Mouse (Mus musculus): ENCODE measurements around the gene Sh2d5. TPM values are rescaled to one million over a fixed set of nuclear protein-coding genes. Genes with fewer than 3 reads are reported as not detected.

Sh2d5 gene
- polyA plus RNA-seq, 1 experiment from 2014 or later, result 0.27 TPM

- Histone ChIP-seq H3K27me3 (0 out of 2 replicates have a peak, but pooled peaks cover 3% of the 10 kb centered on the region), H3K27ac (no peak overlapping the region), H3K4me1 (peaks cover 18% of the 10 kb centered on the region), H3K36me3 (no peaks in the 10 kb centered on the region), H3K4me3 (no peak overlapping the region), H3K4me2 (no peak overlapping the region), H3K9ac (no peak overlapping the region), H3K9me3 (no peaks in the 10 kb centered on the region)
- WGBS, result 80% methylated on average over 10 of the region's 10 CpGs
- no peak for ATAC-seq (ENCODE audit: borderline replicate concordance, extremely low read depth, low FRiP score, low TSS enrichment)
Measured at GRCm38 (mm10) chr4:138267869-138268268, 17.7 kb downstream of the Sh2d5 start.

GRCm38 (mm10) chr4:138272011-138272997 lies 22.1 kb downstream of the Sh2d5 start:
- peaks cover 18% of the 10 kb centered on the region for H3K4me1 ChIP-seq
- H3K27ac ChIP-seq, result peak overlapping the region; percentile 73
- no peak overlapping the region for H3K4me2 ChIP-seq
- H3K9me3 ChIP-seq, result no peaks in the 10 kb centered on the region
- no peaks in the 10 kb centered on the region for H3K36me3 ChIP-seq
- WGBS, result 37% methylated on average over 14 of the region's 14 CpGs
- H3K9ac ChIP-seq, result no peak overlapping the region
- ATAC-seq (ENCODE audit: borderline replicate concordance, extremely low read depth, low FRiP score, low TSS enrichment), result peak; percentile 94
- H3K27me3 ChIP-seq, result no peaks in the 10 kb centered on the region
- H3K4me3 ChIP-seq, result no peak overlapping the region

GRCm38 (mm10) chr4:138278346-138278745 lies 28.1 kb downstream of the Sh2d5 start:
- no peaks in the 10 kb centered on the region for H3K36me3 ChIP-seq
- no peak overlapping the region for H3K4me2 ChIP-seq
- 71% methylated on average over 7 of the region's 7 CpGs for WGBS
- no peaks in the 10 kb centered on the region for H3K9me3 ChIP-seq
- no peaks in the 10 kb centered on the region for H3K4me1 ChIP-seq
- no peak overlapping the region for H3K4me3 ChIP-seq
- no peak for ATAC-seq (ENCODE audit: borderline replicate concordance, extremely low read depth, low FRiP score, low TSS enrichment)
- H3K27me3 ChIP-seq, result no peaks in the 10 kb centered on the region
- H3K9ac ChIP-seq, result no peak overlapping the region
- no peak overlapping the region for H3K27ac ChIP-seq

- ATAC-seq (ENCODE audit: borderline replicate concordance, extremely low read depth, low FRiP score, low TSS enrichment), result peak; percentile 78
- H3K27ac ChIP-seq, result no peak overlapping the region
- no peak overlapping the region for H3K4me2 ChIP-seq
- no peaks in the 10 kb centered on the region for H3K4me1 ChIP-seq
- H3K9ac ChIP-seq, result no peak overlapping the region
- 27% methylated on average over 4 of the region's 4 CpGs for WGBS
- no peaks in the 10 kb centered on the region for H3K27me3 ChIP-seq
- H3K36me3 ChIP-seq, result no peaks in the 10 kb centered on the region
- no peak overlapping the region for H3K4me3 ChIP-seq
- H3K9me3 ChIP-seq, result no peaks in the 10 kb centered on the region
Measured at GRCm38 (mm10) chr4:138282834-138283233, 32.6 kb downstream of the Sh2d5 start.

- Histone ChIP-seq H3K9ac (no peak overlapping the region), H3K36me3 (no peaks in the 10 kb centered on the region), H3K27ac (no peak overlapping the region), H3K4me3 (no peak overlapping the region), H3K4me2 (no peak overlapping the region), H3K4me1 (no peaks in the 10 kb centered on the region), H3K27me3 (no peaks in the 10 kb centered on the region), H3K9me3 (no peaks in the 10 kb centered on the region)
- WGBS, result 78% methylated on average over 12 of the region's 12 CpGs
- no peak for ATAC-seq (ENCODE audit: borderline replicate concordance, extremely low read depth, low FRiP score, low TSS enrichment)
Measured at GRCm38 (mm10) chr4:138286411-138286810, 36.2 kb downstream of the Sh2d5 start.

- no peaks in the 10 kb centered on the region for H3K36me3 ChIP-seq
- no peak for ATAC-seq (ENCODE audit: borderline replicate concordance, extremely low read depth, low FRiP score, low TSS enrichment)
- WGBS, result 79% methylated on average over 7 of the region's 7 CpGs
Measured at GRCm38 (mm10) chr4:138288691-138289090, 38.5 kb downstream of the Sh2d5 start.

GRCm38 (mm10) chr4:138292028-138292427 lies 41.8 kb downstream of the Sh2d5 start:
- Histone ChIP-seq H3K4me2 (no peak overlapping the region), H3K4me1 (no peaks in the 10 kb centered on the region), H3K27ac (no peak overlapping the region), H3K36me3 (no peaks in the 10 kb centered on the region), H3K9me3 (no peaks in the 10 kb centered on the region), H3K4me3 (no peak overlapping the region), H3K27me3 (no peaks in the 10 kb centered on the region), H3K9ac (no peak overlapping the region)
- no peak for ATAC-seq (ENCODE audit: borderline replicate concordance, extremely low read depth, low FRiP score, low TSS enrichment)
- WGBS, result 87% methylated on average over 13 of the region's 13 CpGs

More at GRCm38 (mm10) chr4:138288691-138289090, 38.5 kb downstream of the Sh2d5 start:
- Histone ChIP-seq H3K4me2 (no peak overlapping the region), H3K27ac (no peak overlapping the region), H3K27me3 (no peaks in the 10 kb centered on the region), H3K9me3 (no peaks in the 10 kb centered on the region), H3K9ac (no peak overlapping the region), H3K4me1 (no peaks in the 10 kb centered on the region), H3K4me3 (no peak overlapping the region)

GRCm38 (mm10) chr4:138293261-138293948 lies 43.2 kb downstream of the Sh2d5 start:
- WGBS, result 61% methylated on average over 16 of the region's 18 CpGs
- H3K9ac ChIP-seq, result no peak overlapping the region
- no peaks in the 10 kb centered on the region for H3K36me3 ChIP-seq
- H3K9me3 ChIP-seq, result no peaks in the 10 kb centered on the region
- no peak overlapping the region for H3K27ac ChIP-seq
- ATAC-seq (ENCODE audit: borderline replicate concordance, extremely low read depth, low FRiP score, low TSS enrichment), result no peak
- H3K4me2 ChIP-seq, result no peak overlapping the region
- no peak overlapping the region for H3K4me3 ChIP-seq
- H3K4me1 ChIP-seq, result no peaks in the 10 kb centered on the region
- H3K27me3 ChIP-seq, result no peaks in the 10 kb centered on the region

- 64% methylated on average over 12 of the region's 14 CpGs for WGBS
- no peak for ATAC-seq (ENCODE audit: borderline replicate concordance, extremely low read depth, low FRiP score, low TSS enrichment)
- Histone ChIP-seq H3K4me3 (no peak overlapping the region), H3K36me3 (no peaks in the 10 kb centered on the region), H3K27ac (no peak overlapping the region), H3K9me3 (no peaks in the 10 kb centered on the region), H3K4me2 (no peak overlapping the region), H3K9ac (no peak overlapping the region), H3K4me1 (no peaks in the 10 kb centered on the region), H3K27me3 (no peaks in the 10 kb centered on the region)
Measured at GRCm38 (mm10) chr4:138293949-138294550, 43.8 kb downstream of the Sh2d5 start.

- H3K9ac ChIP-seq, result no peak overlapping the region
- no peaks in the 10 kb centered on the region for H3K9me3 ChIP-seq
- H3K36me3 ChIP-seq, result no peaks in the 10 kb centered on the region
- whole genome bisulfite sequencing, result 82% methylated on average over 10 of the region's 10 CpGs
- no peak overlapping the region for H3K27ac ChIP-seq
- H3K4me1 ChIP-seq, result peaks cover 21% of the 10 kb centered on the region
- no peaks in the 10 kb centered on the region for H3K27me3 ChIP-seq
- H3K4me3 ChIP-seq, result no peak overlapping the region
- H3K4me2 ChIP-seq, result no peak overlapping the region
- no peak for ATAC-seq (ENCODE audit: borderline replicate concordance, extremely low read depth, low FRiP score, low TSS enrichment)
Measured at GRCm38 (mm10) chr4:138301271-138301780, 51.1 kb downstream of the Sh2d5 start.

GRCm38 (mm10) chr4:138303011-138303410 lies 52.8 kb downstream of the Sh2d5 start:
- Histone ChIP-seq H3K36me3 (peaks cover 10% of the 10 kb centered on the region), H3K4me3 (peak overlapping the region; percentile 98; the same call in 1 of the 2 replicates), H3K4me2 (peak overlapping the region; percentile 87; the same call in 1 of the 2 replicates), H3K27me3 (no peaks in the 10 kb centered on the region), H3K4me1 (peaks cover 28% of the 10 kb centered on the region), H3K9ac (no peak overlapping the region), H3K9me3 (no peaks in the 10 kb centered on the region), H3K27ac (no peak overlapping the region; the same call in 1 of the 2 replicates)
- WGBS, result 86% methylated on average over 3 of the region's 3 CpGs
- no peak for ATAC-seq (ENCODE audit: borderline replicate concordance, extremely low read depth, low FRiP score, low TSS enrichment)
